Mouse (Mus musculus) CH12.LX (cell line): ENCODE results near the gene Rbm14. TPM values are rescaled to one million over a fixed set of nuclear protein-coding genes. Genes with fewer than 3 reads are reported as not detected.
A peak's percentile ranks its signal among the peaks of the same experiment; 100 is the strongest.

Experiments
- DNase-seq: peaks from one replicate; pipeline ENCODE4 v3.0.0-alpha.2; 2013; ENCODE audit errors: extremely low read depth
- H3K27ac ChIP-seq: 2 replicates; pipeline ENCODE4 v1.5.1; 2012; ENCODE audit warnings: low read depth, mild to moderate bottlenecking, control low read depth, moderate library complexity; ENCODE audit not compliant: insufficient read depth
- H3K27me3 ChIP-seq: replicated peaks from 2 replicates; pipeline ENCODE3; 2012; ENCODE audit warnings: inconsistent platforms
- H3K36me3 ChIP-seq, 2 experiments: replicated peaks in 1 of 2; 2 replicates each; pipeline versions ENCODE3 to v1.6.1; 2012; ENCODE audit warnings: inconsistent platforms in 1 of 2, low read length in 1 of 2, mild to moderate bottlenecking in 1 of 2, mixed read lengths in 1 of 2, moderate library complexity in 1 of 2; ENCODE audit not compliant: control insufficient read depth in 1 of 2, insufficient read depth in 1 of 2
- H3K4me1 ChIP-seq, 2 experiments: 2 replicates each; pipeline ENCODE4 v1.6.1; 2012; ENCODE audit warnings: inconsistent platforms in 1 of 2, moderate library complexity in 1 of 2; ENCODE audit not compliant: insufficient read depth in 2 of 2, control insufficient read depth in 1 of 2
- H3K4me2 ChIP-seq: 2 replicates; pipeline ENCODE4 v1.6.1; 2012; ENCODE audit warnings: low read depth, mild to moderate bottlenecking, control low read depth; ENCODE audit not compliant: poor library complexity, insufficient read depth, severe bottlenecking
- H3K4me3 ChIP-seq, 3 experiments: fragments of 150-350 bp in 1 of 3; sonication (generic) in 1 of 3; replicated peaks in 1 of 3; 2 replicates each; pipeline versions ENCODE3 to v1.5.1; 2011 to 2012; ENCODE audit warnings: low read depth in 2 of 3, low read length in 2 of 3, mild to moderate bottlenecking in 2 of 3, moderate library complexity in 2 of 3, control low read depth in 1 of 3, improper control_type of control experiment in 1 of 3, inconsistent platforms in 1 of 3, mixed read lengths in 1 of 3; ENCODE audit not compliant: poor library complexity in 1 of 3
- H3K79me2 ChIP-seq: replicated peaks from 2 replicates; pipeline ENCODE4 v1.6.1; 2012; ENCODE audit warnings: mild to moderate bottlenecking, moderate library complexity; ENCODE audit not compliant: control insufficient read depth, poor library complexity, insufficient read depth, severe bottlenecking; ENCODE audit errors: extremely low read depth
- H3K9ac ChIP-seq: 2 replicates; pipeline ENCODE4 v1.6.1; 2012; ENCODE audit warnings: low read depth, mild to moderate bottlenecking, control low read depth, moderate library complexity; ENCODE audit not compliant: insufficient read depth
- H3K9me3 ChIP-seq: replicated peaks from 2 replicates; pipeline ENCODE3; 2012; ENCODE audit warnings: low read length, inconsistent platforms, mixed read lengths
- BHLHE40 ChIP-seq: IDR thresholded peaks from 2 replicates; pipeline ENCODE4 v1.6.1; 2011; ENCODE audit warnings: mild to moderate bottlenecking, low read depth, low read length, improper control_type of control experiment
- CHD1 ChIP-seq: IDR thresholded peaks from 2 replicates; pipeline ENCODE4 v1.6.1; 2012; ENCODE audit warnings: low read depth, low read length, improper control_type of control experiment, inconsistent platforms
- CTCF ChIP-seq, 2 experiments: IDR thresholded peaks in 1 of 2; conservative IDR thresholded peaks in 1 of 2; 2 replicates each; pipeline ENCODE4 v1.5.1; 2011 to 2012; ENCODE audit warnings: low read depth in 2 of 2, low read length in 2 of 2, improper control_type of control experiment in 1 of 2, inconsistent platforms in 1 of 2, mild to moderate bottlenecking in 1 of 2, moderate library complexity in 1 of 2
- ELF1 ChIP-seq: IDR thresholded peaks from 2 replicates; pipeline ENCODE4 v1.6.1; 2014; ENCODE audit warnings: low read depth, mild to moderate bottlenecking, inconsistent platforms, low read length, improper control_type of control experiment
- EP300 ChIP-seq: IDR thresholded peaks from 2 replicates; pipeline ENCODE4 v1.6.1; 2011; ENCODE audit warnings: low read length, improper control_type of control experiment
- JUN ChIP-seq: IDR thresholded peaks from 2 replicates; pipeline ENCODE4 v1.6.1; 2011; ENCODE audit warnings: low read depth, mild to moderate bottlenecking, low read length, improper control_type of control experiment, moderate library complexity; ENCODE audit not compliant: insufficient read depth
- KAT2A ChIP-seq: IDR thresholded peaks from 2 replicates; pipeline ENCODE4 v1.6.1; 2012; ENCODE audit warnings: low read length, improper control_type of control experiment, inconsistent platforms; ENCODE audit not compliant: insufficient replicate concordance
- MYC ChIP-seq: IDR thresholded peaks from 2 replicates; pipeline ENCODE4 v1.6.1; 2011; ENCODE audit warnings: low read depth, mild to moderate bottlenecking, improper control_type of control experiment, low read length
- NELFE ChIP-seq: IDR thresholded peaks from 2 replicates; pipeline ENCODE4 v1.6.1; 2011; ENCODE audit warnings: low read depth, low read length, improper control_type of control experiment
- NRF1 ChIP-seq: IDR thresholded peaks from 2 replicates; pipeline ENCODE4 v1.6.1; 2014; ENCODE audit warnings: low read depth, mild to moderate bottlenecking, inconsistent platforms, low read length, improper control_type of control experiment, moderate library complexity
- RAD21 ChIP-seq: IDR thresholded peaks from 2 replicates; pipeline ENCODE4 v1.6.1; 2011; ENCODE audit warnings: low read depth, mild to moderate bottlenecking, low read length, improper control_type of control experiment, moderate library complexity
- RCOR1 ChIP-seq: conservative IDR thresholded peaks from 2 replicates; pipeline ENCODE4 v1.6.1; 2012; ENCODE audit warnings: low read depth, mild to moderate bottlenecking, inconsistent platforms, low read length, improper control_type of control experiment
- SIN3A ChIP-seq: IDR thresholded peaks from 2 replicates; pipeline ENCODE4 v1.6.1; 2012; ENCODE audit warnings: low read length, improper control_type of control experiment, inconsistent platforms
- SMC3 ChIP-seq: IDR thresholded peaks from 2 replicates; pipeline ENCODE4 v1.6.1; 2011; ENCODE audit warnings: low read depth, low read length, improper control_type of control experiment
- TCF12 ChIP-seq: IDR thresholded peaks from 2 replicates; pipeline ENCODE4 v1.6.1; 2014; ENCODE audit warnings: low read depth, mild to moderate bottlenecking, inconsistent platforms, low read length, improper control_type of control experiment
- USF2 ChIP-seq: conservative IDR thresholded peaks from 2 replicates; pipeline ENCODE4 v1.6.1; 2011; ENCODE audit warnings: low read depth, low read length, improper control_type of control experiment
- ZC3H11A ChIP-seq: IDR thresholded peaks from 2 replicates; pipeline ENCODE4 v1.6.1; 2012; ENCODE audit warnings: low read depth, mild to moderate bottlenecking, inconsistent platforms, low read length, improper control_type of control experiment
- ZKSCAN1 ChIP-seq: IDR thresholded peaks from 2 replicates; pipeline ENCODE4 v1.6.1; 2012; ENCODE audit warnings: low read depth, inconsistent platforms, low read length, improper control_type of control experiment, borderline replicate concordance
- ZMIZ1 ChIP-seq: IDR thresholded peaks from 2 replicates; pipeline ENCODE4 v1.6.1; 2012; ENCODE audit warnings: low read depth, mild to moderate bottlenecking, inconsistent platforms, low read length, improper control_type of control experiment
- ZNF384 ChIP-seq: IDR thresholded peaks from 2 replicates; pipeline ENCODE4 v1.6.1; 2012; ENCODE audit warnings: low read depth, low read length, improper control_type of control experiment, inconsistent platforms
- dilution Hi-C: fragments of 300-500 bp; cut with MboI; formaldehyde crosslinking; loops from 2 replicates; pipeline ENCODE4 v1.14.3; 2020; ENCODE audit warnings: low sequenced_read_pairs; ENCODE audit not compliant: extremely low pct_unique_long_range_greater_than_20kb, extremely low pct_ligation_motif_present
- in situ Hi-C: fragments of 300-500 bp; cut with MboI; formaldehyde crosslinking; loops from 3 replicates; pipeline ENCODE4 v1.14.3; 2019; ENCODE audit warnings: low sequenced_read_pairs, low pct_ligation_motif_present, low pct_unique_long_range_greater_than_20kb, mixed read lengths
- polyA plus RNA-seq: library from polyadenylated mRNA; unstranded; fragments of >175 nt; gene quantifications from 2 replicates; pipeline ENCODE4 v1.2.1, GENCODE M21; 2012; ENCODE audit warnings: low read depth; ENCODE audit not compliant: insufficient read length
- total RNA-seq, 2 experiments: library from RNA; depleted of rRNA; stranded (reverse); fragments of 300-350 nt in 1 of 2; fragments of >200 nt in 1 of 2; gene quantifications; 2 replicates each; pipeline ENCODE4 v1.2.3; 2012 to 2014

Rbm14 gene
- total and polyA plus RNA-seq, 3 experiments: 19.1 to 59.1 (median 47.1) TPM

DNA sequence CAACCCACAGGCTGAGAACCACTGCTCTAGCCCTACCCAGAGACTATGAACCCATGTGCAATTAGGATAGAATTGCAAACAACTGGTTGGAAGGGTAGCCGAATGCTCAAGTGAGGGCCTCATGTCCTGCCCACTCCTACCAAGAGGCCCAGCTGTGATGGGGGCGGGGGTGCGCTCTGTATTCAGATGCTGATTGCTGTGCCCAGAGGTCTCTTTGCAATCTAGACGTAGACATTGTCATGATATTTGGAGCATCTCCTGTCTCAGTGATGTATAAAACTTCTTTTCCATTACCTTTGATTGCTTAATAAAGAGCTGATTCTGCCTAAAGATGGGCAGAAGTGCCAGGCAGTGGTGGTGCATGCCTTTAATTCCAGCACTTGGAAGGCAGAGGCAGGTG is 38.4 kb upstream of the Rbm14 start:
- dilution Hi-C loops: no loop called here
- H3K9ac ChIP-seq: no peak overlapping the region
- H3K79me2 ChIP-seq: no peaks in the 10 kb centered on the region
- no peak overlapping the region for H3K4me2 ChIP-seq
- no peaks in the 10 kb centered on the region for H3K36me3 ChIP-seq
- peaks cover 39% of the 10 kb centered on the region for H3K27me3 ChIP-seq
- no peak for DNase-seq
- no peak overlapping the region for H3K27ac ChIP-seq
- in situ Hi-C loops: loop anchor here (25.0 kb wide), 2 partner anchors 212 to 362 kb away; partner anchors contain the start of genes 2010003K11Rik, Rce1 and Syt12
- no peak overlapping the region for H3K4me3 ChIP-seq
- TF ChIP-seq BHLHE40: no peak
- no peak for TF ChIP-seq ZNF384
- TF ChIP-seq USF2: no peak
- no peak for TF ChIP-seq KAT2A
- TF ChIP-seq TCF12: no peak
- TF ChIP-seq JUN: no peak
- no peak for TF ChIP-seq CTCF (conservative IDR thresholded peaks at IDR 0.05 in 1 of 2, IDR thresholded peaks at IDR 0.05 in 1 of 2; ENCODE audit: low read depth in 2 of 2, low read length in 2 of 2)
- no peak for TF ChIP-seq NRF1
- no peaks in the 10 kb centered on the region for H3K4me1 ChIP-seq
- no peaks in the 10 kb centered on the region for H3K9me3 ChIP-seq

DNA sequence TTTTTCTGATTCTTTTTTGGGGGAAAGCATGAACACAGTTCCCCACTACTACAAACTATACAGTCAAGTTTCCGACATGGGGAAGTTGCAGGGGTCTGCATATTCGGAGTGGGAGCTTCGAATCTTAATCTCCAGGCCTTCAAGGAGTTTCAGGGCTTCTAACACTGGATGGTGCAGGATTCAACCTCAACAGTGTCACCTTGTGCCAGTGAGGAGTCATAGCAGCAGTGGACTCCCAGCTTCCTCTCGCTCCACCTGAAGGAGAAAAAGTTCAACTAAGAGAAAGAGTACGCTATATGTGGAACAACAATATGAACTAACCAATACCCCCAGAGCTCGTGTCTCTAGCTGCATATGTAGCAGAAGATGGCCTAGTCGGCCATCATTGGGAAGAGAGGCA is 36.1 kb upstream of the Rbm14 start:
- Histone ChIP-seq H3K9me3 (no peaks in the 10 kb centered on the region), H3K4me1 (no peaks in the 10 kb centered on the region), H3K9ac (no peak overlapping the region), H3K4me2 (no peak overlapping the region), H3K27me3 (peaks cover 45% of the 10 kb centered on the region), H3K36me3 (no peaks in the 10 kb centered on the region), H3K79me2 (no peaks in the 10 kb centered on the region), H3K27ac (no peak overlapping the region), H3K4me3 (no peak overlapping the region)
- DNase-seq: peak; percentile 31
- TF ChIP-seq SMC3 (peak; percentile 85), CTCF (conservative IDR thresholded peaks at IDR 0.05 in 1 of 2, IDR thresholded peaks at IDR 0.05 in 1 of 2; ENCODE audit: low read depth in 2 of 2, low read length in 2 of 2) (peak in 1 of 2 experiments; percentile 83; a peak in 2 of 4 replicates), RAD21 (peak; percentile 70), ELF1 (no peak), RCOR1 (no peak)
- in situ Hi-C loops: no loop called here
- dilution Hi-C loops: no loop called here

DNA sequence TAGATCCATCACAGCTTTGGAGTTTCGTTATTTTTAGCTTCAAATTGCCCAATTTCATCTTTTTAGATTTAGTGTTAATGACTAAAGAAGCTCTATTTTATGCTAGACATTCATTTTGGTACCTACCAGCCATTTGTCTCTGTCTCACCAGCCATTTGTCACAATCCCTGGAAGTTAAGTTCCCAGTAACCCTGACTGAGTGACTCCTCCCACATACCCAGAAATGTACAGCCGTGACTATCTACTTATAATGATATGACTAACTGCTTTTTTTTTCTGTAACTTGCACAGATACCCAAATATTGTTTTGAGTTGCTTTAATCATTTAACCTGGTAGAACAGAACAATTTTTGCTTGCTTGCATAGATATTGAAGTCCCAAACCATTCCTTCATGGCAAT is 34.4 kb upstream of the Rbm14 start:
- TF ChIP-seq ZKSCAN1: no peak
- TF ChIP-seq SIN3A: no peak
- no peak for TF ChIP-seq NELFE
- TF ChIP-seq TCF12: no peak
- no peak for TF ChIP-seq JUN
- no peak for TF ChIP-seq NRF1
- no peak for TF ChIP-seq ELF1
- no peak for TF ChIP-seq MYC
- no peak for TF ChIP-seq CHD1
- no peak for TF ChIP-seq ZMIZ1
- TF ChIP-seq EP300: no peak
- no peak for TF ChIP-seq ZC3H11A
- Histone ChIP-seq H3K9ac (no peak overlapping the region), H3K4me2 (no peak overlapping the region), H3K27ac (no peak overlapping the region), H3K36me3 (no peaks in the 10 kb centered on the region), H3K27me3 (peaks cover 59% of the 10 kb centered on the region), H3K4me3 (no peak overlapping the region), H3K9me3 (no peaks in the 10 kb centered on the region), H3K4me1 (no peaks in the 10 kb centered on the region), H3K79me2 (no peaks in the 10 kb centered on the region)
- dilution Hi-C loops (no loop called here), in situ Hi-C loops (no loop called here)
- no peak for DNase-seq
